Mouse (Mus musculus) stomach, postnatal 0 days (tissue): ENCODE measurements around the gene Gm20671.

Experiments
- CTCF ChIP-seq: IDR thresholded peaks from 2 replicates; pipeline ENCODE4 v1.5.1; 2016; ENCODE audit warnings: antibody characterized with exemption, low read depth, mild to moderate bottlenecking, moderate library complexity
- EP300 ChIP-seq: optimal IDR thresholded peaks from 2 replicates; pipeline ENCODE3; 2016; ENCODE audit warnings: antibody characterized with exemption

DNA sequence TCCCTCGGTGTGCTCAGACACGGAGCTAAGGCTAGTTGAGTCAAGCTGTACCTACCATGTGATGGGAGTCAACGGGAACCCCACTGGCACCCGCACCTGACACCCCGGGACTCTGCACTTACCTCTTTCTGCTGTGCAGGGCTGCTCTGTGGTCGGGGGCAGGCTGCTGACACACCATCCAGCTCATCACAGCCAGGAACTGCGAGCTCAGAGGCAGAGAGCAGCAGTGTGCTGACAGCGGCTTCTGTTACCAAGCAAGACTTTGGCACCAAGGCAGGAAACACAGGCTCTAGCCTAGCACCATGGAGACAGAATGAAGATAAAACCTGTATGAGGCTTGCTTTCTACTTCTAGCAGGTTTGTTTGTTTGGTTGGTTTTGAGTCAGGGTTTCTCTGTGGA is 6.4 kb downstream of the Gm20671 start:
- TF ChIP-seq EP300: no peak
- TF ChIP-seq CTCF: no peak
